Comparison of ENCODE assay signal across 23 mouse cellular contexts in the genomic region with DNA sequence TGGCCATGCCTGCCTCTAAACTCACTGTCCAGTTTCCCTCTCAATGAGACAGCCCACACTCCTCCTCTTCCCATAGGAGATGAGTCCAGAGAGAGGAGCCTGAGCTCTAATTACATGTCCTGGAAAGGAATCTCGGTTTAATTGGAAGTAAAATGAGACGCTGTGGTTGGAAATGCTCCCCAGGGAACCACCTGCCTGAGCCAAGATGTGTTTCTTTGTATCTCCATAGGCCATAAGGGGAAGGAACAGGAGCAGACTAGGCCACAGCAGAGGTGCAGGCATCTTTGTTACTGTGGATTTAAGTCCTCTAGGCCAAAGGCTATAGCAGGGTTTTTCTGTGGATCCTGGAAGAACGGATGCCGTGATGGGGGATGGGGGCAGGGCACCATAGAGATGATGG. TPM values are rescaled to one million over a fixed set of nuclear protein-coding genes. Genes with fewer than 3 reads are reported as not detected.
A peak's percentile ranks its signal among the peaks of the same experiment; 100 is the strongest.
DNase-seq lines count a peak whose midpoint lies in the region; ATAC-seq and TF ChIP-seq lines count a peak whose summit lies in the region.
"Had no signal": no experiment of that assay in that cellular context is flagged by ENCODE, and none has a peak within 500 bp of the region (broad histone marks: within the 10 kb centered on the region; RNA-seq: fewer than 3 reads in every experiment).

No protein-coding gene starts in this region.

- no peaks in the 10 kb centered on the region for H3K36me3 ChIP-seq in kidney, postnatal 0 days (ENCODE audit: insufficient read depth, low read length)
- no peaks in the 10 kb centered on the region for H3K36me3 ChIP-seq in limb, embryonic 10.5 days
- H3K36me3 ChIP-seq: embryonic facial prominence, embryonic 12.5 days; embryonic facial prominence, embryonic 15.5 days; forebrain, embryonic 10.5 days; forebrain, embryonic 12.5 days had no signal

- peak; percentile 5 for DNase-seq in kidney, postnatal 0 days (ENCODE audit: low spot score)
- DNase-seq in kidney, postnatal 4 days, result no peak
- peak; percentile 56 for DNase-seq in Muller cell, postnatal 12 days (ENCODE audit: inconsistent ontology term)
- DNase-seq in mesoderm, embryonic 11.5 days (ENCODE audit: low read depth, low spot score), result peak; percentile 17
- no peak for DNase-seq in limb, embryonic 10.5 days (ENCODE audit: low spot score)
- DNase-seq: adrenal gland, adult 8-10 months; adrenal gland, postnatal 14 days; adrenal gland, postnatal 36 days; cerebellum, adult 11-12 months; cerebellum, adult 8-10 months; cerebellum, adult 9-11 months; cerebellum, postnatal 14 days; cerebellum, postnatal 36 days; embryo, embryonic 11 days had no signal

- no peaks in the 10 kb centered on the region for H3K9me3 ChIP-seq in kidney, postnatal 0 days (replicated peaks; ENCODE audit: low read length)
- no peaks in the 10 kb centered on the region for H3K9me3 ChIP-seq in limb, embryonic 10.5 days (replicated peaks)
- H3K9me3 ChIP-seq: embryonic facial prominence, embryonic 12.5 days; embryonic facial prominence, embryonic 15.5 days; forebrain, embryonic 10.5 days; forebrain, embryonic 12.5 days had no signal

- no peaks in the 10 kb centered on the region for H3K4me1 ChIP-seq in kidney, postnatal 0 days (replicated peaks; ENCODE audit: insufficient read depth, low read length)
- H3K4me1 ChIP-seq in limb, embryonic 10.5 days, result no peaks in the 10 kb centered on the region
- H3K4me1 ChIP-seq: embryonic facial prominence, embryonic 15.5 days; forebrain, embryonic 10.5 days; forebrain, embryonic 12.5 days had no signal

- TF ChIP-seq CTCF in kidney, postnatal 0 days (IDR thresholded peaks at IDR 0.05; ENCODE audit: low read depth), result no peak

- H3K4me3 ChIP-seq in kidney, postnatal 0 days (replicated peaks; ENCODE audit: low read depth, low read length), result no peak overlapping the region
- H3K4me3 ChIP-seq in limb, embryonic 10.5 days, result no peak overlapping the region
- H3K4me3 ChIP-seq: embryonic facial prominence, embryonic 12.5 days; embryonic facial prominence, embryonic 15.5 days; erythroblast, embryonic 14.5 days; forebrain, embryonic 10.5 days; forebrain, embryonic 12.5 days had no signal

- H3K4me2 ChIP-seq in kidney, postnatal 0 days (ENCODE audit: low read length), result no peak overlapping the region
- H3K4me2 ChIP-seq: embryonic facial prominence, embryonic 12.5 days; embryonic facial prominence, embryonic 15.5 days; forebrain, embryonic 12.5 days had no signal

- H3K9ac ChIP-seq in kidney, postnatal 0 days (ENCODE audit: low read depth, low read length), result no peak overlapping the region
- H3K9ac ChIP-seq: embryonic facial prominence, embryonic 12.5 days; embryonic facial prominence, embryonic 15.5 days; forebrain, embryonic 12.5 days had no signal

- no peaks in the 10 kb centered on the region for H3K27me3 ChIP-seq in kidney, postnatal 0 days (ENCODE audit: insufficient read depth, low read length)
- no peaks in the 10 kb centered on the region for H3K27me3 ChIP-seq in limb, embryonic 10.5 days (ENCODE audit: low read depth, poor library complexity, severe bottlenecking)
- H3K27me3 ChIP-seq: embryonic facial prominence, embryonic 12.5 days; embryonic facial prominence, embryonic 15.5 days; forebrain, embryonic 12.5 days; Patski had no signal

- 37% methylated on average over 4 of the region's 4 CpGs for WGBS in kidney, postnatal 0 days
- 76% methylated on average over 4 of the region's 4 CpGs for WGBS in limb, embryonic 10.5 days

- H3K27ac ChIP-seq in kidney, postnatal 0 days, result no peak overlapping the region
- H3K27ac ChIP-seq in limb, embryonic 10.5 days, result no peak overlapping the region
- H3K27ac ChIP-seq: embryonic facial prominence, embryonic 12.5 days; embryonic facial prominence, embryonic 15.5 days; forebrain, embryonic 10.5 days; forebrain, embryonic 12.5 days had no signal

- no peak for ATAC-seq in kidney, postnatal 0 days (replicated peaks; ENCODE audit: low FRiP score, low read depth)
- ATAC-seq: activated CD4-positive, CD25-positive, alpha-beta regulatory T cell, adult 4 months; forebrain, embryonic 14.5 days; forebrain, embryonic 16.5 days; Patski had no signal

RNA-seq across cellular contexts. Expression of a gene that starts 10.4 kb away (rescaled TPM):
- 0.09 and 0.16 TPM in 2 replicates for polyA plus RNA-seq in kidney, postnatal 0 days (2015; fragmentation: Nextera tagmentation; extraction: Ambion mirVana)
- 1.7 and 2.2 TPM in 2 replicates for polyA plus RNA-seq in limb, embryonic 10.5 days (2016; fragmentation: Nextera tagmentation; extraction: Ambion mirVana)

Comparison
In these comparisons a context has a peak if more than half of its experiments do, and no peak if none do; other contexts are left out.
1. DNase-seq: peak in kidney, postnatal 0 days (single experiment), Muller cell, postnatal 12 days (single experiment) and mesoderm, embryonic 11.5 days (single experiment); none in kidney, postnatal 4 days (0 of 2) and limb, embryonic 10.5 days (single experiment).